10 mouse cellular contexts compared by ENCODE assay signal in genomic region chr15:79607757-79608156, GRCm38 (mm10). TPM values are rescaled to one million over a fixed set of nuclear protein-coding genes. Genes with fewer than 3 reads are reported as not detected.
DNase-seq lines count a peak whose midpoint lies in the region; ATAC-seq and TF ChIP-seq lines count a peak whose summit lies in the region.
"Had no signal": no experiment of that assay in that cellular context is flagged by ENCODE, and none has a peak within 500 bp of the region (broad histone marks: within the 10 kb centered on the region; RNA-seq: fewer than 3 reads in every experiment).

No protein-coding gene starts in this region.

- H3K4me3 ChIP-seq in heart, postnatal 0 days (ENCODE audit: low read depth, low read length), result no peak overlapping the region
- no peak overlapping the region for H3K4me3 ChIP-seq in heart, embryonic 11.5 days (ENCODE audit: low read depth, low read length)
- H3K4me3 ChIP-seq in lung, embryonic 14.5 days (ENCODE audit: low read depth, low read length), result no peak overlapping the region
- H3K4me3 ChIP-seq: stomach, embryonic 15.5 days had no signal

- H3K9me3 ChIP-seq in heart, postnatal 0 days (replicated peaks; ENCODE audit: control insufficient read depth, low read length), result no peaks in the 10 kb centered on the region
- no peaks in the 10 kb centered on the region for H3K9me3 ChIP-seq in heart, embryonic 11.5 days (replicated peaks; ENCODE audit: control insufficient read depth, low read length)
- H3K9me3 ChIP-seq in lung, embryonic 14.5 days (ENCODE audit: low read depth, low read length), result no peaks in the 10 kb centered on the region
- H3K9me3 ChIP-seq: stomach, embryonic 15.5 days had no signal

- 0 out of 2 replicates have a peak, but pooled peaks cover 7% of the 10 kb centered on the region for H3K27me3 ChIP-seq in heart, postnatal 0 days (ENCODE audit: control insufficient read depth, insufficient read depth, low read length)
- H3K27me3 ChIP-seq in heart, embryonic 11.5 days (ENCODE audit: control insufficient read depth, insufficient read depth, low read length), result no peaks in the 10 kb centered on the region
- H3K27me3 ChIP-seq in lung, embryonic 14.5 days (ENCODE audit: insufficient read depth, low read length), result no peaks in the 10 kb centered on the region
- H3K27me3 ChIP-seq: stomach, embryonic 15.5 days had no signal

- H3K27ac ChIP-seq in heart, postnatal 0 days (ENCODE audit: low read depth), result no peak overlapping the region
- no peak overlapping the region for H3K27ac ChIP-seq in heart, embryonic 11.5 days (ENCODE audit: low read depth, low read length)
- no peak overlapping the region for H3K27ac ChIP-seq in lung, embryonic 14.5 days (ENCODE audit: low read depth)
- H3K27ac ChIP-seq: stomach, embryonic 15.5 days had no signal

- TF ChIP-seq EP300 in heart, postnatal 0 days (IDR thresholded peaks at IDR 0.05; ENCODE audit: low read depth), result no peak

- no peak overlapping the region for H3K4me2 ChIP-seq in heart, postnatal 0 days (ENCODE audit: low read depth, low read length)
- no peak overlapping the region for H3K4me2 ChIP-seq in heart, embryonic 11.5 days
- H3K4me2 ChIP-seq in lung, embryonic 14.5 days, result no peak overlapping the region
- H3K4me2 ChIP-seq: stomach, embryonic 15.5 days had no signal

- H3K4me1 ChIP-seq in heart, postnatal 0 days (ENCODE audit: control insufficient read depth, insufficient read depth), result peaks cover 6% of the 10 kb centered on the region; the same call in 1 of the 2 replicates
- H3K4me1 ChIP-seq in heart, embryonic 11.5 days (ENCODE audit: control insufficient read depth, insufficient read depth, low read length), result 0 out of 2 replicates have a peak, but pooled peaks cover 2% of the 10 kb centered on the region
- no peaks in the 10 kb centered on the region for H3K4me1 ChIP-seq in lung, embryonic 14.5 days (ENCODE audit: insufficient read depth)

- no peaks in the 10 kb centered on the region for H3K36me3 ChIP-seq in heart, postnatal 0 days (replicated peaks; ENCODE audit: control insufficient read depth, insufficient read depth, low read length)
- no peaks in the 10 kb centered on the region for H3K36me3 ChIP-seq in heart, embryonic 11.5 days (ENCODE audit: control insufficient read depth, insufficient read depth, low read length)
- H3K36me3 ChIP-seq in lung, embryonic 14.5 days (ENCODE audit: insufficient read depth), result 0 out of 2 replicates have a peak, but pooled peaks cover 3% of the 10 kb centered on the region
- H3K36me3 ChIP-seq: stomach, embryonic 15.5 days had no signal

- WGBS in heart, postnatal 0 days, result 44% methylated on average over 2 of the region's 2 CpGs
- 47% methylated on average over 2 of the region's 2 CpGs for WGBS in heart, embryonic 11.5 days (ENCODE audit: insufficient replicate concordance)
- 57% methylated on average over 2 of the region's 2 CpGs for WGBS in lung, embryonic 14.5 days

- H3K9ac ChIP-seq in heart, postnatal 0 days (replicated peaks; ENCODE audit: low read depth, low read length), result no peak overlapping the region
- H3K9ac ChIP-seq in heart, embryonic 11.5 days (ENCODE audit: low read depth, low read length), result no peak overlapping the region
- no peak overlapping the region for H3K9ac ChIP-seq in lung, embryonic 14.5 days
- H3K9ac ChIP-seq: stomach, embryonic 15.5 days had no signal

- ATAC-seq in heart, postnatal 0 days (ENCODE audit: insufficient read depth, low read depth), result no peak
- no peak for ATAC-seq in heart, embryonic 11.5 days (replicated peaks; ENCODE audit: insufficient number of reproducible peaks, low FRiP score, low TSS enrichment)
- no peak for ATAC-seq in lung, embryonic 14.5 days (ENCODE audit: insufficient read depth)

- DNase-seq in heart, postnatal 0 days (ENCODE audit: low spot score), result no peak
- DNase-seq in lung, embryonic 14.5 days, result peak; percentile 48
- DNase-seq in lung, adult 18-20 months, result no peak
- DNase-seq in ZHBTc4 (ENCODE audit: low read depth, low spot score), result peak; percentile 27
- peak; percentile 34 for DNase-seq in telencephalon, adult 2 months (ENCODE audit: low read depth, low spot score)
- no peak for DNase-seq in T-cell, adult 2 months (ENCODE audit: low spot score)
- DNase-seq in yolk sac, embryonic 10.5 days (ENCODE audit: low spot score), result no peak

- peak; percentile 51 for TF ChIP-seq CTCF in heart, postnatal 0 days (IDR thresholded peaks at IDR 0.05; ENCODE audit: low read depth)
- peak; percentile 43 for TF ChIP-seq CTCF in lung, embryonic 14.5 days (IDR thresholded peaks at IDR 0.05; ENCODE audit: low read depth)

RNA-seq across cellular contexts. Expression of gene Dmc1, which starts 2.8 kb away (rescaled TPM):
- total RNA-seq in heart, postnatal 0 days (2014; rRNA removed; ENCODE audit: low replicate concordance), result 1.0 and 2.6 TPM in 2 replicates
- 0.74 and 0.84 TPM in 2 replicates for polyA plus RNA-seq in heart, postnatal 0 days (2015; fragmentation: Nextera tagmentation; extraction: Ambion mirVana)
- 1.4 and 1.5 TPM in 2 replicates for polyA plus RNA-seq in heart, embryonic 11.5 days (2014; fragmentation: Nextera tagmentation; extraction: Ambion mirVana)
- 2.9 and 3.4 TPM in 2 replicates for polyA plus RNA-seq in lung, embryonic 14.5 days (2014; fragmentation: Nextera tagmentation; extraction: Ambion mirVana)
- total RNA-seq: heart, adult 18-20 months had no signal

RNA-seq across cellular contexts. Expression of gene Fam227a, which starts 51.0 kb away (rescaled TPM):
- 1.7 and 1.9 TPM in 2 replicates for total RNA-seq in heart, postnatal 0 days (2014; rRNA removed; ENCODE audit: low replicate concordance)
- polyA plus RNA-seq in heart, postnatal 0 days (2015; fragmentation: Nextera tagmentation; extraction: Ambion mirVana), result 0.31 and 0.48 TPM in 2 replicates
- 0.87 and 1.7 TPM in 2 replicates for polyA plus RNA-seq in heart, embryonic 11.5 days (2014; fragmentation: Nextera tagmentation; extraction: Ambion mirVana)
- 1.4 and 1.5 TPM in 2 replicates for polyA plus RNA-seq in lung, embryonic 14.5 days (2014; fragmentation: Nextera tagmentation; extraction: Ambion mirVana)

RNA-seq across cellular contexts. Expression of gene Cby1, which starts 51.2 kb away (rescaled TPM):
- 31.9 and 35.1 TPM in 2 replicates for total RNA-seq in heart, postnatal 0 days (2014; rRNA removed; ENCODE audit: low replicate concordance)
- polyA plus RNA-seq in heart, postnatal 0 days (2015; fragmentation: Nextera tagmentation; extraction: Ambion mirVana), result 53.8 and 55.9 TPM in 2 replicates
- 38.2 and 45.4 TPM in 2 replicates for polyA plus RNA-seq in heart, embryonic 11.5 days (2014; fragmentation: Nextera tagmentation; extraction: Ambion mirVana)
- 51.2 and 52.8 TPM in 2 replicates for polyA plus RNA-seq in lung, embryonic 14.5 days (2014; fragmentation: Nextera tagmentation; extraction: Ambion mirVana)

Comparison
In these comparisons a context has a peak if more than half of its experiments do, and no peak if none do; other contexts are left out.
1. DNase-seq: peak in lung, embryonic 14.5 days (single experiment), ZHBTc4 (single experiment) and telencephalon, adult 2 months (single experiment); none in heart, postnatal 0 days (single experiment), lung, adult 18-20 months (0 of 2), T-cell, adult 2 months (single experiment) and yolk sac, embryonic 10.5 days (single experiment).